Mouse (Mus musculus): ENCODE data around the gene Olfr94. TPM values are rescaled to one million over a fixed set of nuclear protein-coding genes. Genes with fewer than 3 reads are reported as not detected.

Olfr94 gene
- polyA plus RNA-seq, 1 experiment from 2014 or later, result not detected

GRCm38 (mm10) chr17:37213018-37213417 is 12.2 kb upstream of the Olfr94 start, which contains the start of gene Olfr95:
Gene Olfr95, minus strand, starts transcription at chr17:37213118.
- no peaks in the 10 kb centered on the region; the same call in 1 of the 2 replicates for H3K9me3 ChIP-seq (replicated peaks; ENCODE audit: control insufficient read depth, low read length)
- no peak within 1 kb of the TSS for H3K4me2 ChIP-seq
- no peak within 1 kb of the TSS for H3K4me3 ChIP-seq (ENCODE audit: low read depth, low read length)
- no peak within 1 kb of the TSS for H3K27ac ChIP-seq (ENCODE audit: low read depth, low read length)
- H3K27me3 ChIP-seq (ENCODE audit: control insufficient read depth, insufficient read depth, low read length), result peaks cover 17% of the 10 kb centered on the region
- H3K9ac ChIP-seq (ENCODE audit: low read depth, low read length), result no peak within 1 kb of the TSS
- H3K4me1 ChIP-seq (ENCODE audit: control insufficient read depth, insufficient read depth, low read length), result no peaks in the 10 kb centered on the region
- no peaks in the 10 kb centered on the region for H3K36me3 ChIP-seq (ENCODE audit: control insufficient read depth, insufficient read depth, low read length)
- WGBS (ENCODE audit: insufficient replicate concordance), result 65% methylated on average over 3 of the region's 3 CpGs
- no peak for ATAC-seq (replicated peaks; ENCODE audit: insufficient number of reproducible peaks, low FRiP score, low TSS enrichment)

DNA sequence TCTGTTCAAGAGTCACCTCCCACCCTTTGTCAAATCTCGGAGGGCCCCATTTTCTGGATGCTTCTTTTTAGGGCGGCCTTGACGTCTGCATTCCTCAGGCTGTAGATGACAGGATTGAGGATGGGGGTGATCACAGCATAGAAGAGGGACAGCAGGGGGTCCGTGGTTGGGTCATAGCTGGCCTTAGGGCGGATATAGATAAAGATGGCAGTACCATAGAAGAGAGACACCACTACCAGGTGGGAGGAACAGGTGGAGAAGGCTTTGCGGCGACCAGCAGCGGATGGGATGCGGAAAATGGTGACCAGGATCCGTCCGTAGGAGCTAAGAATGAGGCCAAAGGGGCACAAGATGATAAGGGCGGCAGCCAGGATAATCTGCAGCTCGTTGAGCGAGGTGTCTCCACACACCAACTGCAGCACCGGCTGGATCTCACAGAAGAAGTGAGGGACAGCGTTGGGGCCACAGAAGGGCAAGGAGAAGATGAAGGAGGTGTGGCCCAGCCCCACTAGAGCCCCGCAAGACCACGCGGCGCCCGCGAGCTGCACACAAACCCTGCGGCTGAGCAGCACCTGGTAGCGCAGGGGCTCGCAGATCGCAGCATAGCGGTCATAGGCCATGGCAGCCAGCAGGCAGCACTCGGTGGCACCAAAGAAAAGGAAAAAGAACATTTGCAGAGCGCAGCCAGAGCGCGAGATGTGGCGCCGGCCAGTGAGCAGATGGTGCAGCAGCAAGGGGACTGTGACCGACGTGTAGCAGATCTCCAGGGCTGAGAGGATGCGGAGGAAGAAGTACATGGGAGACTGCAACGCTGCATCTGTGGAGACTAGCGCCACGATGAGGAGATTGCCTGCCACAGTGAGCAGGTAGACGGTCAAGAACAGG is 10.3 kb upstream of the Olfr94 start:
- no peaks in the 10 kb centered on the region for H3K36me3 ChIP-seq (ENCODE audit: control insufficient read depth, insufficient read depth, low read length)
- H3K27me3 ChIP-seq (ENCODE audit: control insufficient read depth, insufficient read depth, low read length), result peaks cover 17% of the 10 kb centered on the region
- H3K4me3 ChIP-seq (ENCODE audit: low read depth, low read length), result peak overlapping the region; percentile 25; the same call in 1 of the 2 replicates
- H3K27ac ChIP-seq (ENCODE audit: low read depth, low read length), result no peak overlapping the region
- H3K9me3 ChIP-seq (replicated peaks; ENCODE audit: control insufficient read depth, low read length), result no peaks in the 10 kb centered on the region
- ATAC-seq (replicated peaks; ENCODE audit: insufficient number of reproducible peaks, low FRiP score, low TSS enrichment), result no peak
- no peak overlapping the region for H3K9ac ChIP-seq (ENCODE audit: low read depth, low read length)
- no peaks in the 10 kb centered on the region for H3K4me1 ChIP-seq (ENCODE audit: control insufficient read depth, insufficient read depth, low read length)
- H3K4me2 ChIP-seq, result peak overlapping the region; percentile 66
- WGBS (ENCODE audit: insufficient replicate concordance), result 13% methylated on average over 40 of the region's 40 CpGs

DNA sequence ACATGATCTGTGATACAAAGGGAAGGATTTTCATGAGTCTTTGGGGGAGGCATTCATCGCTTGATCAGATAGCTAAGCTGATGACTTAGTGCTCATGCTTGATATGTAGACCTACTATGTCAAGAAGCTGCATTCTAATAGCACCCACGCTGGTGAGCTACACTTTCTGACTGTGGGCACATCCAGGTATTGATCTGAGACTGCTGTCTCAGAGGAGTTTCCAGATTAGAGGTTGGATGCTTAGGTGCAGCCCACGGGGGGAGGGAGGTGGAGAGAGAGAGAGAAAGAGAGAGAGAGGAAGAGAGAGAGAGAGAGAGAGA is 3.1 kb upstream of the Olfr94 start:
- no peak overlapping the region for H3K9ac ChIP-seq (ENCODE audit: low read depth, low read length)
- WGBS (ENCODE audit: insufficient replicate concordance), result 27% methylated on average over 3 of the region's 3 CpGs
- H3K36me3 ChIP-seq (ENCODE audit: control insufficient read depth, insufficient read depth, low read length), result no peaks in the 10 kb centered on the region
- no peak overlapping the region for H3K4me3 ChIP-seq (ENCODE audit: low read depth, low read length)
- ATAC-seq (replicated peaks; ENCODE audit: insufficient number of reproducible peaks, low FRiP score, low TSS enrichment), result no peak
- H3K27me3 ChIP-seq (ENCODE audit: control insufficient read depth, insufficient read depth, low read length), result no peaks in the 10 kb centered on the region
- H3K9me3 ChIP-seq (replicated peaks; ENCODE audit: control insufficient read depth, low read length), result no peaks in the 10 kb centered on the region
- H3K27ac ChIP-seq (ENCODE audit: low read depth, low read length), result no peak overlapping the region
- H3K4me2 ChIP-seq, result no peak overlapping the region
- H3K4me1 ChIP-seq (ENCODE audit: control insufficient read depth, insufficient read depth, low read length), result no peaks in the 10 kb centered on the region

DNA sequence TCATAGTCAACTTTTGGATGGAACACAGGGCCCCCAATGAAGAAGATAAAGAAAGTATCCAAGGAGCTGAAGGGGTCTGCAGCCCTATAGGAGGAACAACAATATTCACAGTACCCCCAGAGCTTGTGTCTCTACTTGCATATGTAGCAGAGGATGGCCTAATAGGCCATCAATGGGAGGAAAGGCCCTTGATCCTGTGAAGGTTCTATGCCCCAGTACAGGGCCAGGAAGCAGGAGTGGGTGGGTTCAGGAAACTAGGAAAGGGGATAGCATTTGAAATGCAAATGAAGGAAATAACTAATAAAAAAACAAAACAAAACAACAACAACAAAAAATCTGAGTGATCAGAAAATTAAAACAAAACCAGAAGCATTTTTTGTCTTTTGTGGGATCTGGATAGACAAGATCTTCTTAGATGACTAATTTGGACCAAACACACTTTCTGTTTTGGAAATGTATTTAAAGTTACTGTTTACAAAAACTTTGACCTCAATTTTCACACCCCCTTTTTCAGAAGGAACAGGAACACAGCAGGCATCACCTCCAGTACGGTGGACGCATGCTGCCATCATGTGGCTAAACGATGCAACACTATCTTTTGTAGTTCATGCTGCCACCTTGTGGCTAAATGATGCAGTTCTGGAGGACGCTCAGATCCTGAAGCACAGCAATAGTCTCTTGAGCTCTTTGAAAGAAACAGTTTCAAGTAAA is 2.6 kb upstream of the Olfr94 start:
- H3K4me3 ChIP-seq (ENCODE audit: low read depth, low read length), result no peak overlapping the region
- WGBS (ENCODE audit: insufficient replicate concordance), result 0% methylated on average over 4 of the region's 4 CpGs
- H3K4me2 ChIP-seq, result no peak overlapping the region
- H3K36me3 ChIP-seq (ENCODE audit: control insufficient read depth, insufficient read depth, low read length), result no peaks in the 10 kb centered on the region
- H3K27me3 ChIP-seq (ENCODE audit: control insufficient read depth, insufficient read depth, low read length), result peaks cover 3% of the 10 kb centered on the region
- no peak for ATAC-seq (replicated peaks; ENCODE audit: insufficient number of reproducible peaks, low FRiP score, low TSS enrichment)
- H3K27ac ChIP-seq (ENCODE audit: low read depth, low read length), result no peak overlapping the region
- H3K9ac ChIP-seq (ENCODE audit: low read depth, low read length), result no peak overlapping the region
- no peaks in the 10 kb centered on the region for H3K9me3 ChIP-seq (replicated peaks; ENCODE audit: control insufficient read depth, low read length)
- H3K4me1 ChIP-seq (ENCODE audit: control insufficient read depth, insufficient read depth, low read length), result no peaks in the 10 kb centered on the region

GRCm38 (mm10) chr17:37196845-37197724 is 3.7 kb downstream of the Olfr94 start:
- WGBS (ENCODE audit: insufficient replicate concordance), result under 1% methylated on average over 77 of the region's 77 CpGs
- Histone ChIP-seq H3K27ac (ENCODE audit: low read depth, low read length) (no peak overlapping the region), H3K36me3 (ENCODE audit: control insufficient read depth, insufficient read depth, low read length) (no peaks in the 10 kb centered on the region), H3K4me1 (ENCODE audit: control insufficient read depth, insufficient read depth, low read length) (no peaks in the 10 kb centered on the region), H3K4me2 (peak overlapping the region; percentile 90), H3K9ac (ENCODE audit: low read depth, low read length) (peak overlapping the region; percentile 39; the same call in 1 of the 2 replicates), H3K9me3 (replicated peaks; ENCODE audit: control insufficient read depth, low read length) (no peaks in the 10 kb centered on the region), H3K4me3 (ENCODE audit: low read depth, low read length) (peak overlapping the region; percentile 61), H3K27me3 (ENCODE audit: control insufficient read depth, insufficient read depth, low read length) (peaks cover 37% of the 10 kb centered on the region)
- ATAC-seq (replicated peaks; ENCODE audit: insufficient number of reproducible peaks, low FRiP score, low TSS enrichment), result peak; percentile 69

GRCm38 (mm10) chr17:37194782-37195181 is 6.0 kb downstream of the Olfr94 start:
- ATAC-seq (replicated peaks; ENCODE audit: insufficient number of reproducible peaks, low FRiP score, low TSS enrichment), result no peak
- H3K9ac ChIP-seq (ENCODE audit: low read depth, low read length), result no peak overlapping the region
- no peak overlapping the region for H3K27ac ChIP-seq (ENCODE audit: low read depth, low read length)
- H3K4me3 ChIP-seq (ENCODE audit: low read depth, low read length), result no peak overlapping the region
- 81% methylated on average over 5 of the region's 5 CpGs for WGBS (ENCODE audit: insufficient replicate concordance)
- no peaks in the 10 kb centered on the region for H3K9me3 ChIP-seq (replicated peaks; ENCODE audit: control insufficient read depth, low read length)
- no peak overlapping the region for H3K4me2 ChIP-seq
- no peaks in the 10 kb centered on the region for H3K4me1 ChIP-seq (ENCODE audit: control insufficient read depth, insufficient read depth, low read length)
- H3K27me3 ChIP-seq (ENCODE audit: control insufficient read depth, insufficient read depth, low read length), result peaks cover 37% of the 10 kb centered on the region
- no peaks in the 10 kb centered on the region for H3K36me3 ChIP-seq (ENCODE audit: control insufficient read depth, insufficient read depth, low read length)

- Histone ChIP-seq H3K4me2 (no peak within 1 kb of the TSS), H3K9me3 (replicated peaks; ENCODE audit: control insufficient read depth, low read length) (no peaks in the 10 kb centered on the region), H3K4me1 (ENCODE audit: control insufficient read depth, insufficient read depth, low read length) (no peaks in the 10 kb centered on the region), H3K4me3 (ENCODE audit: low read depth, low read length) (no peak within 1 kb of the TSS), H3K27me3 (ENCODE audit: control insufficient read depth, insufficient read depth, low read length) (peaks cover 37% of the 10 kb centered on the region), H3K27ac (ENCODE audit: low read depth, low read length) (no peak within 1 kb of the TSS), H3K9ac (ENCODE audit: low read depth, low read length) (no peak within 1 kb of the TSS), H3K36me3 (ENCODE audit: control insufficient read depth, insufficient read depth, low read length) (no peaks in the 10 kb centered on the region)
- WGBS (ENCODE audit: insufficient replicate concordance), result 79% methylated on average over 2 of the region's 2 CpGs
- no peak for ATAC-seq (replicated peaks; ENCODE audit: insufficient number of reproducible peaks, low FRiP score, low TSS enrichment)
These were observed 7.1 kb downstream of the Olfr94 start, which contains the start of gene Ubd for GRCm38 (mm10) chr17:37193656-37194055. Gene Ubd, plus strand, starts transcription at chr17:37193892.

- H3K4me1 ChIP-seq (ENCODE audit: control insufficient read depth, insufficient read depth, low read length), result no peaks in the 10 kb centered on the region
- no peaks in the 10 kb centered on the region for H3K36me3 ChIP-seq (ENCODE audit: control insufficient read depth, insufficient read depth, low read length)
- no peak overlapping the region for H3K9ac ChIP-seq (ENCODE audit: low read depth, low read length)
- H3K27ac ChIP-seq (ENCODE audit: low read depth, low read length), result no peak overlapping the region
- no peak for ATAC-seq (replicated peaks; ENCODE audit: insufficient number of reproducible peaks, low FRiP score, low TSS enrichment)
- H3K27me3 ChIP-seq (ENCODE audit: control insufficient read depth, insufficient read depth, low read length), result peaks cover 30% of the 10 kb centered on the region
- no peak overlapping the region for H3K4me3 ChIP-seq (ENCODE audit: low read depth, low read length)
- H3K4me2 ChIP-seq, result no peak overlapping the region
- no peaks in the 10 kb centered on the region for H3K9me3 ChIP-seq (replicated peaks; ENCODE audit: control insufficient read depth, low read length)
These were observed 7.8 kb downstream of the Olfr94 start for GRCm38 (mm10) chr17:37193032-37193431.
